Mouse (Mus musculus) gastrocnemius, adult 2 months (tissue): ENCODE data around the gene Zbtb20. TPM values are rescaled to one million over a fixed set of nuclear protein-coding genes. Genes with fewer than 3 reads are reported as not detected.

Experiments
- DNase-seq: peaks from one replicate; pipeline ENCODE4 v3.0.0; 2022
- H3K27ac ChIP-seq: fragments of 200-600 bp; 2 replicates; pipeline ENCODE4 v1.8.1; 2022; ENCODE audit warnings: mild to moderate bottlenecking
- H3K4me3 ChIP-seq: fragments of 200-600 bp; 2 replicates; pipeline ENCODE4 v1.8.1; 2022; ENCODE audit warnings: mild to moderate bottlenecking, moderate library complexity
- CTCF ChIP-seq: fragments of 200-600 bp; IDR thresholded peaks from 2 replicates; pipeline ENCODE4 v1.8.1; 2022; ENCODE audit warnings: antibody characterized with exemption, mild to moderate bottlenecking, moderate library complexity
- intact Hi-C: fragments of 180-260 bp; cut with DNase I; formaldehyde crosslinking; loops from one replicate; pipeline ENCODE4 v1.15.1; 2025
- microRNA-seq: library from miRNA; unstranded; fragments of <30 nt; microRNA quantifications from one replicate; pipeline ENCODE4 v1.2.0, GENCODE M21; 2021
- total RNA-seq, 2 experiments: library from RNA; stranded (reverse); gene quantifications; 2 replicates each; pipeline ENCODE4 v1.2.3; 2021

Gene Zbtb20
- total RNA-seq, 2 experiments from 2014 or later = 87.2 to 104 TPM

GRCm38 (mm10) chr16:43663978-43664579 is 788.4 kb downstream of the Zbtb20 start, which contains the start of gene Tigit:
Gene Tigit, minus strand, starts transcription at chr16:43664146.
- H3K4me3 ChIP-seq = no peak within 1 kb of the TSS
- H3K27ac ChIP-seq = no peak within 1 kb of the TSS
- intact Hi-C loops = no loop called here

GRCm38 (mm10) chr16:43664861-43665260 is 789.2 kb downstream of the Zbtb20 start:
- no peak for TF ChIP-seq CTCF
- no peak overlapping the region for H3K27ac ChIP-seq
- intact Hi-C loops = no loop called here
- no peak for DNase-seq
- no peak overlapping the region for H3K4me3 ChIP-seq

More at GRCm38 (mm10) chr16:43663978-43664579, 788.4 kb downstream of the Zbtb20 start, which contains the start of gene Tigit:
- TF ChIP-seq CTCF = no peak
- DNase-seq = no peak

- no peak for TF ChIP-seq CTCF
- no peak for DNase-seq
- intact Hi-C loops = no loop called here
- no peak overlapping the region for H3K4me3 ChIP-seq
- no peak overlapping the region for H3K27ac ChIP-seq
Observed at GRCm38 (mm10) chr16:43668294-43668693, 792.6 kb downstream of the Zbtb20 start.

- Histone ChIP-seq H3K4me3 (no peak overlapping the region), H3K27ac (no peak overlapping the region)
- no peak for DNase-seq
- intact Hi-C loops = no loop called here
- no peak for TF ChIP-seq CTCF
Observed at GRCm38 (mm10) chr16:43671972-43672371, 796.3 kb downstream of the Zbtb20 start.

GRCm38 (mm10) chr16:43672697-43673096 is 797.0 kb downstream of the Zbtb20 start:
- H3K27ac ChIP-seq = no peak overlapping the region
- no peak for DNase-seq
- intact Hi-C loops = no loop called here
- TF ChIP-seq CTCF = no peak
- no peak overlapping the region for H3K4me3 ChIP-seq

GRCm38 (mm10) chr16:43674400-43674799 is 798.7 kb downstream of the Zbtb20 start:
- no peak overlapping the region for H3K4me3 ChIP-seq
- intact Hi-C loops = no loop called here
- no peak for DNase-seq
- no peak overlapping the region for H3K27ac ChIP-seq
- TF ChIP-seq CTCF = no peak

- Histone ChIP-seq H3K27ac (no peak overlapping the region), H3K4me3 (no peak overlapping the region)
- intact Hi-C loops = no loop called here
- no peak for DNase-seq
- TF ChIP-seq CTCF = no peak
Observed at GRCm38 (mm10) chr16:43687968-43688367, 812.3 kb downstream of the Zbtb20 start.

- no peak for DNase-seq
- Histone ChIP-seq H3K4me3 (no peak overlapping the region), H3K27ac (no peak overlapping the region)
- intact Hi-C loops = no loop called here
- no peak for TF ChIP-seq CTCF
Observed at GRCm38 (mm10) chr16:43690211-43690690, 814.6 kb downstream of the Zbtb20 start.

GRCm38 (mm10) chr16:43690912-43691311 is 815.2 kb downstream of the Zbtb20 start:
- no peak for DNase-seq
- no peak overlapping the region for H3K27ac ChIP-seq
- H3K4me3 ChIP-seq = no peak overlapping the region
- intact Hi-C loops = no loop called here
- no peak for TF ChIP-seq CTCF

GRCm38 (mm10) chr16:43691741-43692140 is 816.1 kb downstream of the Zbtb20 start:
- TF ChIP-seq CTCF = no peak
- H3K4me3 ChIP-seq = no peak overlapping the region
- DNase-seq = no peak
- intact Hi-C loops = no loop called here
- no peak overlapping the region for H3K27ac ChIP-seq

Small RNA genes lying within 50 kb of the gene (microRNA-seq; reads per million reads assigned to microRNA genes)
- not detected for gene Mir568
